Mouse (Mus musculus): ENCODE results near the gene Stard9. TPM values are rescaled to one million over a fixed set of nuclear protein-coding genes. Genes with fewer than 3 reads are reported as not detected.

Stard9 gene
- total RNA-seq (2012; rRNA removed) (0.67 and 0.81 TPM in 2 replicates), total RNA-seq (2014; rRNA removed) (0.16 and 0.23 TPM in 2 replicates), polyA plus RNA-seq (2012; ENCODE audit: insufficient read length, low read depth) (0.76 and 1.1 TPM in 2 replicates)

- in situ Hi-C loops (cut with MboI; ENCODE audit: low pct_ligation_motif_present, low pct_unique_long_range_greater_than_20kb, low sequenced_read_pairs) (no loop called here), dilution Hi-C loops (cut with MboI; ENCODE audit: extremely low pct_ligation_motif_present, extremely low pct_unique_long_range_greater_than_20kb, low sequenced_read_pairs) (no loop called here)
- TF ChIP-seq ETS1 (conservative IDR thresholded peaks at IDR 0.05; ENCODE audit: low read depth, low read length), result no peak
- TF ChIP-seq GABPA (IDR thresholded peaks at IDR 0.05; ENCODE audit: insufficient replicate concordance, low read depth, low read length), result no peak
- TF ChIP-seq IRF4 (IDR thresholded peaks at IDR 0.05; ENCODE audit: low read depth, low read length), result no peak
- no peak for TF ChIP-seq SIN3A (IDR thresholded peaks at IDR 0.05; ENCODE audit: low read length)
- no peak for TF ChIP-seq USF1 (IDR thresholded peaks at IDR 0.05; ENCODE audit: low read depth, low read length)
- no peak for TF ChIP-seq BHLHE40 (IDR thresholded peaks at IDR 0.05; ENCODE audit: low read depth, low read length)
- TF ChIP-seq ZKSCAN1 (IDR thresholded peaks at IDR 0.05; ENCODE audit: borderline replicate concordance, low read depth, low read length), result peak; percentile 61
- 0 out of 2 replicates have a peak, but pooled peaks have one; percentile 40 for TF ChIP-seq NELFE (IDR thresholded peaks at IDR 0.05; ENCODE audit: low read depth, low read length)
- no peak for TF ChIP-seq POLR2AphosphoS2 (IDR thresholded peaks at IDR 0.05; ENCODE audit: low read depth, low read length)
- TF ChIP-seq ZC3H11A (IDR thresholded peaks at IDR 0.05; ENCODE audit: low read depth, low read length), result no peak
- TF ChIP-seq MXI1 (IDR thresholded peaks at IDR 0.05; ENCODE audit: low read depth, low read length), result peak; percentile 55; the same call in 1 of the 2 replicates
- TF ChIP-seq POLR2A (IDR thresholded peaks at IDR 0.05; ENCODE audit: low read depth, low read length), result peak; percentile 33; the same call in 1 of the 2 replicates
- no peak for TF ChIP-seq UBTF (IDR thresholded peaks at IDR 0.05; ENCODE audit: low read depth, low read length)
- TF ChIP-seq JUN (IDR thresholded peaks at IDR 0.05; ENCODE audit: insufficient read depth, low read depth, low read length), result no peak
- TF ChIP-seq MAX (IDR thresholded peaks at IDR 0.05; ENCODE audit: low read length), result 0 out of 2 replicates have a peak, but pooled peaks have one; percentile 10
- TF ChIP-seq CHD1 (IDR thresholded peaks at IDR 0.05; ENCODE audit: low read depth, low read length), result 0 out of 2 replicates have a peak, but pooled peaks have one; percentile 15
- TF ChIP-seq MAZ (IDR thresholded peaks at IDR 0.05; ENCODE audit: low read depth, low read length), result no peak; the same call in 1 of the 2 replicates
- Histone ChIP-seq H3K4me2 (ENCODE audit: insufficient read depth, low read depth, poor library complexity, severe bottlenecking) (peak within 1 kb of the TSS; percentile 88), H3K9me3 (replicated peaks; ENCODE audit: low read length) (no peaks in the 10 kb centered on the region), H3K79me2 (replicated peaks; ENCODE audit: control insufficient read depth, extremely low read depth, insufficient read depth, poor library complexity, severe bottlenecking) (no peaks in the 10 kb centered on the region), H3K4me1 (ENCODE audit: control insufficient read depth in 1 of 2, insufficient read depth in 2 of 2) (peaks cover 3 to 13% of the 10 kb centered on the region in 2 experiments; a peak in 2 of 4 replicates), H3K27ac (ENCODE audit: insufficient read depth, low read depth) (no peak within 1 kb of the TSS), H3K27me3 (replicated peaks) (no peaks in the 10 kb centered on the region), H3K4me3 (replicated peaks in 1 of 3; ENCODE audit: low read depth in 2 of 3, low read length in 2 of 3, poor library complexity in 1 of 3) (peak within 1 kb of the TSS; percentile 50 to 71 (median 58)), H3K9ac (ENCODE audit: insufficient read depth, low read depth) (peak within 1 kb of the TSS; percentile 47; the same call in 1 of the 2 replicates), H3K36me3 (replicated peaks in 1 of 2; ENCODE audit: control insufficient read depth in 1 of 2, insufficient read depth in 1 of 2, low read length in 1 of 2) (no peaks in the 10 kb centered on the region)
- peak; percentile 99 for DNase-seq (ENCODE audit: extremely low read depth)
These were observed at the start of gene Stard9 for GRCm38 (mm10) chr2:120628886-120629735. Gene Stard9, plus strand, starts transcription at chr2:120629121.

- Histone ChIP-seq H3K27me3 (replicated peaks) (no peaks in the 10 kb centered on the region), H3K79me2 (replicated peaks; ENCODE audit: control insufficient read depth, extremely low read depth, insufficient read depth, poor library complexity, severe bottlenecking) (no peaks in the 10 kb centered on the region), H3K9me3 (replicated peaks; ENCODE audit: low read length) (no peaks in the 10 kb centered on the region), H3K9ac (ENCODE audit: insufficient read depth, low read depth) (no peak overlapping the region), H3K4me3 (replicated peaks in 1 of 3; ENCODE audit: low read depth in 2 of 3, low read length in 2 of 3, poor library complexity in 1 of 3) (no peak overlapping the region), H3K4me2 (ENCODE audit: insufficient read depth, low read depth, poor library complexity, severe bottlenecking) (no peak overlapping the region), H3K36me3 (replicated peaks in 1 of 2; ENCODE audit: control insufficient read depth in 1 of 2, insufficient read depth in 1 of 2, low read length in 1 of 2) (peaks cover 14 to 57% of the 10 kb centered on the region in 2 experiments), H3K27ac (ENCODE audit: insufficient read depth, low read depth) (no peak overlapping the region), H3K4me1 (ENCODE audit: control insufficient read depth in 1 of 2, insufficient read depth in 2 of 2) (peaks cover 0 to 6% of the 10 kb centered on the region in 2 experiments; a peak in 1 of 4 replicates)
- DNase-seq (ENCODE audit: extremely low read depth), result no peak
- TF ChIP-seq E2F4 (IDR thresholded peaks at IDR 0.05; ENCODE audit: insufficient replicate concordance, low read depth, low read length) (no peak), CHD1 (IDR thresholded peaks at IDR 0.05; ENCODE audit: low read depth, low read length) (no peak), POLR2AphosphoS2 (IDR thresholded peaks at IDR 0.05; ENCODE audit: low read depth, low read length) (no peak), NELFE (IDR thresholded peaks at IDR 0.05; ENCODE audit: low read depth, low read length) (no peak), USF2 (conservative IDR thresholded peaks at IDR 0.05; ENCODE audit: low read depth, low read length) (no peak), MAFK (IDR thresholded peaks at IDR 0.05; ENCODE audit: insufficient replicate concordance, low read length) (no peak), JUN (IDR thresholded peaks at IDR 0.05; ENCODE audit: insufficient read depth, low read depth, low read length) (no peak), MYC (IDR thresholded peaks at IDR 0.05; ENCODE audit: low read depth, low read length) (no peak), TBP (conservative IDR thresholded peaks at IDR 0.05; ENCODE audit: low read depth, low read length) (no peak), ELF1 (IDR thresholded peaks at IDR 0.05; ENCODE audit: low read depth, low read length) (no peak), ETS1 (conservative IDR thresholded peaks at IDR 0.05; ENCODE audit: low read depth, low read length) (no peak)
- in situ Hi-C loops (cut with MboI; ENCODE audit: low pct_ligation_motif_present, low pct_unique_long_range_greater_than_20kb, low sequenced_read_pairs), result no loop called here
- dilution Hi-C loops (cut with MboI; ENCODE audit: extremely low pct_ligation_motif_present, extremely low pct_unique_long_range_greater_than_20kb, low sequenced_read_pairs), result no loop called here
These were observed 39.2 kb upstream of the Stard9 start for GRCm38 (mm10) chr2:120589759-120590158.
